Mouse (Mus musculus) MEL (cell line): Measurements from ENCODE around the gene Sgo2b. TPM values are rescaled to one million over a fixed set of nuclear protein-coding genes. Genes with fewer than 3 reads are reported as not detected.
"Not testable (repeated sequence)": the region's sequence is repeated elsewhere in the genome, so short reads cannot be mapped to it uniquely, and the experiment has no call there.

Experiments
- DNase-seq: peaks from one replicate; pipeline ENCODE4 v3.0.0; 2011; ENCODE audit warnings: low read depth, low spot score
- H3K27ac ChIP-seq: 2 replicates; pipeline ENCODE4 v1.5.1; 2012; ENCODE audit warnings: low read depth, mild to moderate bottlenecking, control low read depth, low read length, moderate library complexity; ENCODE audit not compliant: control insufficient read depth
- H3K27me3 ChIP-seq, 2 experiments: fragments of 150-350 bp in 1 of 2; sonication (generic) in 1 of 2; 2 replicates each; pipeline ENCODE4 v1.6.1; 2012; ENCODE audit warnings: low read length in 2 of 2, mild to moderate bottlenecking in 2 of 2, improper control_type of control experiment in 1 of 2, moderate library complexity in 1 of 2; ENCODE audit not compliant: insufficient read depth in 2 of 2, control insufficient read depth in 1 of 2
- H3K36me3 ChIP-seq, 2 experiments: 2 replicates each; pipeline ENCODE4 v1.6.1; 2012 to 2014; ENCODE audit warnings: low read length in 2 of 2, improper control_type of control experiment in 1 of 2, inconsistent platforms in 1 of 2, mild to moderate bottlenecking in 1 of 2; ENCODE audit not compliant: insufficient read depth in 2 of 2, control insufficient read depth in 1 of 2
- H3K4me1 ChIP-seq, 2 experiments: fragments of 150-350 bp in 1 of 2; sonication (generic) in 1 of 2; 2 replicates each; pipeline ENCODE4 v1.6.1; 2012; ENCODE audit warnings: low read length in 2 of 2, improper control_type of control experiment in 1 of 2, mild to moderate bottlenecking in 1 of 2; ENCODE audit not compliant: insufficient read depth in 2 of 2, control insufficient read depth in 1 of 2
- H3K4me3 ChIP-seq, 2 experiments: fragments of 150-350 bp in 1 of 2; sonication (generic) in 1 of 2; 2 replicates each; pipeline ENCODE4 v1.5.1; 2012; ENCODE audit warnings: low read depth in 2 of 2, low read length in 2 of 2, mild to moderate bottlenecking in 2 of 2, moderate library complexity in 2 of 2, control low read depth in 1 of 2, improper control_type of control experiment in 1 of 2; ENCODE audit not compliant: control insufficient read depth in 1 of 2, insufficient read depth in 1 of 2
- H3K79me2 ChIP-seq: 2 replicates; pipeline ENCODE4 v1.6.1; 2012; ENCODE audit warnings: mild to moderate bottlenecking, low read length, moderate library complexity; ENCODE audit not compliant: control insufficient read depth, poor library complexity, insufficient read depth
- H3K9ac ChIP-seq: 2 replicates; pipeline ENCODE4 v1.6.1; 2012; ENCODE audit warnings: low read depth, mild to moderate bottlenecking, control low read depth, low read length, moderate library complexity; ENCODE audit not compliant: control insufficient read depth, poor library complexity, severe bottlenecking
- H3K9me3 ChIP-seq: fragments of 150-350 bp; sonication (generic); replicated peaks from 2 replicates; pipeline ENCODE4 v1.6.1; 2012; ENCODE audit warnings: mild to moderate bottlenecking, low read length, improper control_type of control experiment, moderate library complexity; ENCODE audit not compliant: insufficient read depth
- CHD2 ChIP-seq: IDR thresholded peaks from 2 replicates; pipeline ENCODE4 v1.6.1; 2011; ENCODE audit warnings: low read length, improper control_type of control experiment
- CTCF ChIP-seq, 3 experiments: IDR thresholded peaks in 2 of 3; conservative IDR thresholded peaks in 1 of 3; 2 replicates each; pipeline ENCODE4 v1.5.1; 2011 to 2012; ENCODE audit warnings: low read length in 3 of 3, low read depth in 2 of 3, mild to moderate bottlenecking in 2 of 3, improper control_type of control experiment in 1 of 3, inconsistent platforms in 1 of 3, mixed read lengths in 1 of 3, moderate library complexity in 1 of 3; ENCODE audit not compliant: control insufficient read depth in 1 of 3, insufficient read depth in 1 of 3, poor library complexity in 1 of 3, severe bottlenecking in 1 of 3
- GATA1 ChIP-seq: IDR thresholded peaks from 2 replicates; pipeline ENCODE4 v1.6.1; 2011; ENCODE audit warnings: low read depth, low read length, improper control_type of control experiment
- KAT2A ChIP-seq: conservative IDR thresholded peaks from 2 replicates; pipeline ENCODE4 v1.6.1; 2012; ENCODE audit warnings: low read depth, low read length, improper control_type of control experiment, inconsistent platforms
- MAX ChIP-seq: IDR thresholded peaks from 2 replicates; pipeline ENCODE4 v1.6.1; 2011; ENCODE audit warnings: low read length, improper control_type of control experiment
- MYB ChIP-seq: IDR thresholded peaks from 2 replicates; pipeline ENCODE4 v1.6.1; 2011; ENCODE audit warnings: mild to moderate bottlenecking, low read depth, low read length, improper control_type of control experiment
- MYC ChIP-seq: IDR thresholded peaks from 2 replicates; pipeline ENCODE4 v1.6.1; 2011; ENCODE audit warnings: low read depth, mild to moderate bottlenecking, low read length, improper control_type of control experiment, moderate library complexity
- NELFE ChIP-seq: IDR thresholded peaks from 2 replicates; pipeline ENCODE4 v1.6.1; 2011; ENCODE audit warnings: low read depth, low read length, improper control_type of control experiment
- POLR2A ChIP-seq, 2 experiments: IDR thresholded peaks; 2 replicates each; pipeline ENCODE4 v1.6.1; 2011 to 2012; ENCODE audit warnings: low read length in 2 of 2, mild to moderate bottlenecking in 2 of 2, control low read depth in 1 of 2, improper control_type of control experiment in 1 of 2, low read depth in 1 of 2, moderate library complexity in 1 of 2; ENCODE audit not compliant: control insufficient read depth in 1 of 2, insufficient read depth in 1 of 2, poor library complexity in 1 of 2
- POLR2AphosphoS2 ChIP-seq: IDR thresholded peaks from 2 replicates; pipeline ENCODE4 v1.6.1; 2011; ENCODE audit warnings: low read length, improper control_type of control experiment
- RCOR1 ChIP-seq: IDR thresholded peaks from 2 replicates; pipeline ENCODE4 v1.6.1; 2012; ENCODE audit warnings: low read depth, mild to moderate bottlenecking, inconsistent platforms, low read length, improper control_type of control experiment
- SMC3 ChIP-seq: IDR thresholded peaks from 2 replicates; pipeline ENCODE4 v1.6.1; 2011; ENCODE audit warnings: low read depth, low read length, improper control_type of control experiment
- TBP ChIP-seq: IDR thresholded peaks from 2 replicates; pipeline ENCODE4 v1.8.0; 2011; ENCODE audit warnings: low read depth, low read length, improper control_type of control experiment
- TCF12 ChIP-seq: IDR thresholded peaks from 2 replicates; pipeline ENCODE4 v1.6.1; 2014; ENCODE audit warnings: low read depth, mild to moderate bottlenecking, inconsistent platforms, low read length, improper control_type of control experiment, moderate library complexity
- ZC3H11A ChIP-seq: IDR thresholded peaks from 2 replicates; pipeline ENCODE4 v1.6.1; 2012; ENCODE audit warnings: low read depth, mild to moderate bottlenecking, inconsistent platforms, low read length, improper control_type of control experiment
- ZKSCAN1 ChIP-seq: IDR thresholded peaks from 2 replicates; pipeline ENCODE4 v1.6.1; 2012; ENCODE audit warnings: low read depth, mild to moderate bottlenecking, inconsistent platforms, low read length, improper control_type of control experiment, moderate library complexity
- ZMIZ1 ChIP-seq: IDR thresholded peaks from 2 replicates; pipeline ENCODE4 v1.6.1; 2012; ENCODE audit warnings: low read depth, mild to moderate bottlenecking, inconsistent platforms, low read length, improper control_type of control experiment, moderate library complexity
- ZNF384 ChIP-seq: IDR thresholded peaks from 2 replicates; pipeline ENCODE4 v1.6.1; 2012; ENCODE audit warnings: low read depth, mild to moderate bottlenecking, inconsistent platforms, low read length, improper control_type of control experiment
- polyA plus RNA-seq, 2 experiments: library from polyadenylated mRNA; stranded (reverse) in 1 of 2; unstranded in 1 of 2; fragments of >175 nt in 1 of 2; fragments of >200 nt in 1 of 2; gene quantifications; 2 replicates each; pipeline versions ENCODE4 v1.2.1 to v1.2.4; 2012; ENCODE audit warnings: low replicate concordance in 2 of 2, low read depth in 1 of 2; ENCODE audit not compliant: insufficient read length in 2 of 2, insufficient read depth in 1 of 2, missing spikeins in 1 of 2
- total RNA-seq: library from RNA; depleted of rRNA; stranded (reverse); fragments of 300-350 nt; gene quantifications from 2 replicates; pipeline ENCODE4 v1.2.3, GENCODE M21; 2012; rRNA removed

Sgo2b gene
- not detected in 2 replicates for total RNA-seq
- polyA plus RNA-seq: not detected

GRCm38 (mm10) chr8:63951626-63952377, at the start of gene Sgo2b:
Sgo2b (minus strand) TSS chr8:63952248.
- Histone ChIP-seq H3K4me3 (no peak within 1 kb of the TSS), H3K9ac (no peak within 1 kb of the TSS), H3K27ac (no peak within 1 kb of the TSS), H3K36me3 (no peaks in the 10 kb centered on the region), H3K4me1 (no peaks in the 10 kb centered on the region), H3K27me3 (no peaks in the 10 kb centered on the region), H3K9me3 (no peaks in the 10 kb centered on the region), H3K79me2 (no peaks in the 10 kb centered on the region)
- no peak for DNase-seq
- TF ChIP-seq ZC3H11A (no peak), GATA1 (no peak), TCF12 (no peak), NELFE (no peak), CTCF (IDR thresholded peaks at IDR 0.05 in 2 of 3, conservative IDR thresholded peaks at IDR 0.05 in 1 of 3; ENCODE audit: control insufficient read depth in 1 of 3, insufficient read depth in 1 of 3, low read depth in 2 of 3, low read length in 3 of 3, poor library complexity in 1 of 3, severe bottlenecking in 1 of 3) (no peak), SMC3 (no peak), MYC (no peak), POLR2A (IDR thresholded peaks at IDR 0.05; ENCODE audit: control insufficient read depth in 1 of 2, insufficient read depth in 1 of 2, low read depth in 1 of 2, low read length in 2 of 2, poor library complexity in 1 of 2) (no peak), ZKSCAN1 (no peak), CHD2 (no peak), KAT2A (no peak), RCOR1 (no peak), POLR2AphosphoS2 (no peak), ZMIZ1 (no peak), MYB (no peak), TBP (no peak), ZNF384 (no peak), MAX (no peak)

DNA sequence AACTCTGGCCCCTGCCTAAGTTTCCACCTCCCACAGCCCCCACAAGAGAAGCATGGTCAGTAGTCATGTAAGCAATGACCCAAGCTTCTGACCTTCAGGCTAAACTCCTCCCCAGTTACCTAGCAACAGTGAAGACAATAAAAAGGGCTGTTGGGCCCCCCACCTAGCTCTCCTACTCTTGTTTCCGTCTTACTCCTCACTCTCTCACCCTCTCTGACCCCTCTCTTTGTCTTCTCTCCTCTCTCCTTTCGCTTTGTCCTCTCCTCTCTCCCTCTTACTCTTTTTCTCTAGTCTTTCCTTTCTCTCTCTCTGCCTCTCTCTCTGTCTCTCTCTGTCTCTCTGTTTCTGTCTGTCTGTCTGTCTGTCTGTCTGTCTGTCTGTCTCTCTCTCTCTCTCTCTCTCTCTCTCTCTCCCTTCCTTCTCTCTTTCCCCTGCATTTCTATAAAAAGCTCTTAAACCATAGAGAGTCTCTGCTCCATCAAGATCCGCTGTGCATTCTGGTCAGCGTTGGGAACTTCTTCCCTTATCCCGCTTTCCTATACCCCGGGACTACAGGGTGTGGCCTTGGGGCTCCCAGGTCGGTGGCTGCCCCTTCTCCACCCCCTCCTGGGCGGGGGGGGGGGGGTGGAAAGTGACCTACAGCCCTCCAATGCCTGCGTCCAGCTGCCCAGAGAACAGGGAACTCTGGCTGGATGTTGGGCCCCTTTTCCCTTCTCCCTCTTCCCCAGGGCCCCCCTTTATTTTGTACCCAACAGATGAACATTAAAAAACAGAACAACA, 18.8 kb upstream of the Sgo2b start:
- H3K9ac ChIP-seq, H3K4me3 ChIP-seq, H3K36me3 ChIP-seq, H3K4me1 ChIP-seq, H3K9me3 ChIP-seq, DNase-seq, H3K79me2 ChIP-seq, H3K27me3 ChIP-seq, H3K27ac ChIP-seq: not testable (repeated sequence)
